Mouse (Mus musculus) adrenal gland, adult 8-10 months (tissue): ENCODE measurements around the gene Hmgn2. TPM values are rescaled to one million over a fixed set of nuclear protein-coding genes. Genes with fewer than 3 reads are reported as not detected.
"Not testable (repeated sequence)": the region's sequence is repeated elsewhere in the genome, so short reads cannot be mapped to it uniquely, and the experiment has no call there.

Experiments
- DNase-seq: peaks from one replicate; pipeline ENCODE4 v3.0.0; 2022
- total RNA-seq, 4 experiments: library from RNA; stranded (reverse); gene quantifications; 2 replicates each; pipeline ENCODE4 v1.2.4; 2022

Hmgn2 gene
- 100 to 1,000 TPM; 127 to 139 (median 136) TPM for total RNA-seq

DNA sequence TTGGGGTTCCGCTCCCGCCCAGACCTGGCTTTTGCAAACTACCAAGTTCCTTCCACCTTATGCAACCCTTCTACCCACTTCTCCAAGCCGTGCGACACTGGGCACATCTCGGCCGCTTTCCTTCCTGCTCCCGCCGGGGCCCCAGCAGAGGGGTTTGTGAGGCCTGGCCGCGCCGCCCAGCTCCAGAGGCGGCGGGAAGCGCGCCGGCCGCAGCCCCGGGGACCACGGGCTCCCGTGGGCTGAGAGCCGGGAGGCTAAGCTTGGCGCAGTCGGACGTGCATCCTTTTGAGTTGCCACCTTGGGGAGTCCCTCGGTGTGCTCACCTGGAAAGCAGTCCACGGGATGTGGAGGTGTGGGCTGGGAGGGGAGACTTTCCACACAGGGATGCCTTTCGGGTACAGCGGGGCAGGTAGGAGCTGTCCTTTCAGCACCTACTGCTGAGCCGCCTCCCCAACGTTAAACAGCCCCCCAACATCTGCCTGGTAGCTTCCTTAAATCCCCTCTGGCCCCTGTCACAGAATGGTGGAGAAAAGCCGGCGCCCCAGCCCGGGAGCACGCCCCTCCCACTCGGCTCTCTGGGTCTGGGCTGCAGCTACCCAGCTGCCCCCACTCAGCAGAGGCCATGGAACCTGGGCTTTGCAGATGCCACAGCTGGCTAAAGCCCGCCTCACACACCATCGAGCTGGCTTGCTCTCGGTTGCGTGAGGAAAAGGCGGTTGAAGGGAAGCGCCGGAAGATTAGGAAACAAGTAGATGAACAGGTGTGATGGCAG, at the start of gene Hmgn2:
Gene Hmgn2 (minus strand): TSS at position 501 of the 772 bp plus-strand sequence.
- DNase-seq = peak; percentile 39

DNA sequence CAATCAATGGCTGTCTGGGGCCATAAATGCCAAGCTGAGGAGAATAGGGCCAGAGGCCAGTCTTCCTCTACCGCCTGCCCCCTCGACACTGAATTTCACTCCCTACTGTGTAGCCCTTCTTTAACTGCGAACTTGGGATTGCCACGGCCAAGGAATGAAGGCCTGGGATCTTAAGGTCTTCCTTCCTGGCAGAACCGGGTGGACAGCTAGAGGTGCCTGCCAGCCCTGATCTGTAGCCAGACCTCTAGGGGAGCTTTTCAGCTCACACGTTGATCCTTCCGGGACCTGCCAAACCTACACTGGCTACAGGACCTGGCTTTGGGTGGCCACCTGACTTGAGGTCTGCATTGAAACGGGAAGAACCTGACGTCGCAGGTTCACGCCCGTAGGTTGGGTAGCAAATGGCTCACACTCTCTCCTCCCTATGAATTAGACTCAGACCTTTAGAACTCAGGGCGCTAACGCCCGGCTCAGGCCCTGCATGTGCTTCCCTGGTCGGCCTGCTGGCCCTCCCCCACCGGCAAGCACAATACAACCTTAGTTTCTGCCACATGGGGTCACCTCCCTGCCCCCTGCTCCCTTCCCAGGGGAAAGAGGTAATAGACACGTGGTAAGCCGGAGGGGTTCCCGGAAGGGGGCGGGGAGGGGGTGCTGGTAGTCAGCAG, 48.9 kb upstream of the Hmgn2 start:
- no peak for DNase-seq

DNA sequence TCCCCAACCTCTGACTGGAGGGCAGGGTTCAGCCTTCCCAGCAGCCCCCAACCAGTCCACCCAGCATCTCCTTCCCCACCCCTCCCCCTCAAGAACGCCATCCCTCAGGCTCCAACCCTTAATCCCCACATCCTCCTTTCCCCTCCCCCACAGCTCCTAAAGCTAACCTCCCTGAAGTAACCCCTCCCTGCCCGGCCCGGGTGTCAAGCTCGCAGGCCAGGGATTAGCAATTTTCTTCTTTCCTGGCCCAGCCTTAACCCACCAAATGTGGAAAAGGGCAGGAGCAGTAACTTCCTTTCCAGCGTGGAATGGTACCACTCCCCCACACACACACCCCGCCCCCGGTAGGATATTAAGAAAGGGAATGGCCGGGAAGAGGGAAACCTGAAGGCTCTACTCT, 48.3 kb upstream of the Hmgn2 start:
- no peak for DNase-seq

DNA sequence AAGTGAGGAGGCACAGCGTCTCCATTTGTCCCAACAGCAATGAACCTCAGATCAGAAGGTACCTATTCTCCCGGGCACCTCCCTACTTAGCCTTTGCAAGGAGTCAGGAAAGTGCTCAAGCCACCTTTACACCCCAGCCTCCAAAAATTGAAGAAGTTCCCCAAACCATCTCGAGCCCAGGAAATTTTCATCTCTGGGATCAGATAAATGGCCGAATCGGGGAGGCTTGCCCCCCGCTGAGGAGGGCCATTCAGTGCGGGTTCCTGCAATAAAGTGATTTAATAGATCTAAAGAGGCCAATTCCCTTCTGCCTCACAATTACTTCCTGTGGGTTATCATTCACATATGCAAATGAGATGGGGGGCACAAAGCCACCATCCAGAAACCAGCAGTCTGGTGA, 47.8 kb upstream of the Hmgn2 start:
- no peak for DNase-seq

DNA sequence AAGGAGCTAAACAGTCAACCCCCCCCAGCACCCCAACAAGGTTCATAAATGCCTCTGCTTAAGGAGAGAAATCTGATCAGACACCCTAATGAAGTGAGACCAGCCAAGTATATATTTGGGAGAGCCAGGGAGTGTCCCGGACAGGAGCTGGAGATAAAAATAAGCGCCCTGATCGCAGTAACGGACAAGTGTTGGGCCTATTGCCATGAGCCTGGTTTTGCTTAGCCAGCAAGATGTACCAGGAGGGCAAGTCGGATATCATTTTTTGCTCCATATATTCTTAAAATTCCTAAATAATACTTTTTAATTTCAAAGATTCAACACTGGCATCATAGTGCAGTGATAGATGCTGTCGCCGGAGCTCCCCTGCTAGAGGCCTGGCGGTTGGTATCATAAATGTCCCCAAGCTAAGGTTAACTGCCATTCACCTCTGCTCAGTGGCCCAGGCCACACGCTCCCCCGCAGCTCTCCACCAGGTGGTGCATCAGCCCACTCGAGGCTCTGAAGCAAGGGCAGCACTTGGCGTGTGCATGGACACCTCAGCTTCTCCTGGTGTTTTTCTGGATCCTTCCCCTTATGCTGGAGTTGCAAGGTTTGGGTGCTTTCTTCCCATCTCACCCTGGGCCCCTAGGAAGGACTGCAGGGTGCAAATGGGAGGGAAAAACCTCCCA, 44.5 kb upstream of the Hmgn2 start:
- DNase-seq = no peak

DNA sequence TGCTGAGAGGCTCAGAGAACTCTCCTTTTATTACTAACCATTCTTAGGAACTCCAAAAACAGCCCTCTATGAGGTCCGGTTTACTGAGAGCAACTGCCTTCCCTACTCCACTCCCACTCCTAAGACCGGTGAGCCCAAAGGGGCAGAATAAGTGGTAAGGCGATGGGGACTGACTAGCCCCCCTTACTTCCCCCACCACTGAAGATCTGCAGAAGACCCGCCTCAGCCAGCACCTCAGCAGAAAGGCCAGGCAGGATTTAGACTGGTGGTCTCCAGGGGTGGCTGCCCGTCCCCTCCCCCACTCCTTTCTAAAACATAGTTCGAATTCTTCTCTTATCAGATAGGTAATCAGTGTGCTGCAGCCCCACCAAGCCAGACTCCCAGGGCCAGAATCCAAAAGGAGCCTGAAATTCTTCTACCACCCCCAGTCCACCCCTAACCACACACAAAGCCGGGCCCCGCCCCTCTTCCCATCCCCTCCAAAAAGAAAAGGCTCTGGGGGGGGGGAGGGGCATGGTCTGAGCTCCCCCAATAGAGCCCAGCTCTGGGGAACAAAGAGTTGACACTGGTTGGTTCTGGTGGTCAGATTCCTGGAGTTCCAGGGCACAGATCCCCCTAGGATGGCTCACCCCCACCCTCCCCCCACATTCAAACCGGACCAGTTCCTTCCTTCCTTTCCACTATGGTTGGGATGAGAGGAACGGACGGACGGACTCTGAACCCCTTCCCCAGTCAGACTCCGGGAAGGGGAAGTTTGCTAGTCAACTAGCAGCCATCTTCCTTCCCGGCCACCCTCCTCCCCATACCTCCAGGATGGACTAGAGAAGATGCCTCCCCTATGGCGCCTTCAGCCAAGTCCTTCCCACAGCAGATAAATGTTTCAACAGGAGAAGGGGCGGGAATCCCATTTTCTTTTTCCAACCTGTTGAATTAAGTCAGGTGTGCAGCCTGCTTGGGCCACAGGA, 43.3 kb upstream of the Hmgn2 start:
- no peak for DNase-seq

DNA sequence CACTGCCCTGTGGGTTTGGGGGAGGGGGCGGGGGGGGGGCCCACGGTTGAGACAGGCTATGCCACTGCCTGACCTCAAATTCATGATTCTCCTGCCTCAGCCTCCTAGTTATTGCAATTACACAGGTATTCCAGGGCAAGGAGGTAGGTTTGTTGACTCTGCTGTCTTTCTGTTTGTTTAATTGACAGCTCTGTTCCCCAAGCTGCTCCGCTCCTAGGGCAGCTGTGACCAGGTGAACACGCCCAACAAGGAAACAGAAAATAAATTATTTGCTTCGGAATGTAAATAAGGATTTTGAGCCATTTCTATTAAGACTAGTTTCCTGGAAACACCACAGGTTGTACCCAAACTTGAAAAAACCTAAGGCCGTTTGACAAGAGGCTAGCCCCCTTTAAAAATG, 41.3 kb upstream of the Hmgn2 start:
- DNase-seq = no peak

DNA sequence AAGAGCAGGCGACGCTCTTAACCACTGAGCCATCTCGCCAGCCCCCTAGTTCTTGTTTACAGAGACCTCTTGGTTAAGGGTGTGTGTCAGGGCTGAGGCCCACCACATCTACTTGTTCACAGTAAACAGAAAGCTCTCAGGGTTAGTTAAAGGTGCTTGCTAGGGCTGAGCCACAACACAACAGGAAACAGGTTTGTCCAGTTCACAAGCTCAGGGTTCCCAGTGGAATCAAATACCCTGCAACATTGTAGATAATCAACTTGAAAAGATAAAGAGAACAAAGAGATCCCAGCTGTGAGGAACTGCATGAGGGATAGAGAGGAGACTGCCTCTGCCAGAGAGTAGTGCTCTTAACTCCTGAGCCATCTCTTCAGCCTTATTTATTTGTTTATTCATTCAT, 38.4 kb upstream of the Hmgn2 start:
- DNase-seq = no peak

DNA sequence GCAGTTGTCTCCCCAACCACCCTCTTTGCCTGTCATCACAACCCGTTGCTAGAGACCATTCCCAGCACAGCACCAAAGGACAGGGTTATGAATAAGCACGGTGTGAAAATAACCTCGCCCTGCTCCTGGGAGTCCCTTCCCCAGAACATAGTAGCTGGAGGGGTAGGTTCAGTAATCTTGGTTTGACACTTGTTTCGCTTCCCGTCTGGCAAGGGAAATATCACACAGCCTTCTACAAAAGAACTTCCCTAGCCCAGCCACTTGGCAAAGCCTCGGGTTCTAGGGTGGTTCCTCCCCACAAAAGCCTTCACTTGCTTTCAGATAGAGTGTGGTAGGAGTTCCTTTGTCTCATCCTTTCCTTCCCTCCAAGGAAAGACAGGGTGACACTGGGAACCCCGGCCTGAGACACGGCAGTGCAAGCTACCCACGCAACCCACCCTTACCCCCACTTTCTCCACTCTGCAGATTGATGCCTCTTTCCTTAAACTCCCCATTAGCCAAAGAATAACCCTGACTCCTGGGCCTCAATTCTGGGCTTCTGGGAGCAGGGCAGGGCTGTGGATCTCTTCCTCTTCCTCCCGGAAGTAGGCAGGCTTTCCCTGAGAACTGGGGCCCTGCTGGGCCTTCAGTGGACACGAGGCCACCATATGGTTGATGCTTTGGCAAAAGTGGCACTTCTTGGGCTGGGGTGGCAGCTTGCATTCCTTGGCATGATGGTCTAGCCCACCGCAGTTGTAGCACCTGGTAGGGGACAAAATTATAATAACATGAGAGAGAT, 37.3 kb upstream of the Hmgn2 start:
- DNase-seq = no peak

DNA sequence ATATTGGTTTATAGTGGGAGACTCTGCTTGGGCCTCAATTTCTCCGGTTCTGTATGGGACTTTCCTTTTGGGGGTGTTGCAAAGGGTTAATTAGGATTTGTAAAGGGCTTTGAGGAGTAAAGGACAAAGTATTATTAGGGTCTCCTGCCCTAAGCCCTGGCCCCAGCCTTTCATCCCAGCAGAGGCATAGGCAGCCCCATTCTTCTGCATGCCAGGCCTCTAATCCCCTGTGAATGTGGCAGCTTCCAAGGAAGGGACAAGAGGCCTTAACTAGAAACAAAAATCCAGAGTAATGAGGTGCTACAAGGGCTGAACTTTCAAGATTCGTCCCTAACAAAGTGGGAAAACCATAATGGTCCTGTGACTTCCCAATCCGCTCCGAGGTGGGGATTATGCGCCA, 34.5 kb upstream of the Hmgn2 start:
- no peak for DNase-seq

DNA sequence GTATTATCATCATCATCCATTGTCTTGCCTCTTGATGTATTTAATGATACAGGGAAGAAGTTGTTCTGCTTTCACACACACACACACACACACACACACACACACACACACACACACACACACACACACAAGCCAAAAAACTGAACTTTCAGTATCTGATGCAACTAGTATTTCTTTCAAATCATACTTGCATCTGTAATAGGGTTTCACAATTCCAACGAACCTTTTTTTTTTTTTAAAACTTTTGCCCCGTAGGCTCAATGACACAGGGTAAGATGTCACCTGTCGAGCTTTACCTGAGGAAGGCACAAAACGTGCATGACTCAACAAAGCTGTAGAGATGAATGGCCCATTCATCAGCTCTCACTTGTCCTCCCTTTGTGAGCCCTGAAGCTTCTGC, 33.8 kb upstream of the Hmgn2 start:
- no peak for DNase-seq

DNA sequence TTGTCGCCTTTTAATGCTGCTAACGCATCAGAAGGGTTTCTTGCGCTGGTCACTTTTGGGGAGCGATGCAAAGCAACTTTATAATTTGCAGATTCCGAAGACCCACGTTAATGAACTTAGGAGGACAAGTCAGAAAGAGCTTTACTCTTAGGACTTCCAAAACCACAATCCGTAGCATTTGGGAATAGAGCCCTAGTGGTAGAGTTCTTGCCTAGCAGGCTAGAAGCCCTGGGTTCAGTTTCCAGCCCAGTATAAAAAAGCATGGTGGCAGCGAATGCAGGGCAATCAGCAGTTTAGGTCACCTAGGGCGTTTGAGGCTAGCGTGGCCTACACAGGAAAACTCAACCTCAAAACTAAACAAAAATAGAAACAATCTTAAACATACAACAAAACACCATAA, 33.3 kb upstream of the Hmgn2 start:
- DNase-seq = no peak

DNA sequence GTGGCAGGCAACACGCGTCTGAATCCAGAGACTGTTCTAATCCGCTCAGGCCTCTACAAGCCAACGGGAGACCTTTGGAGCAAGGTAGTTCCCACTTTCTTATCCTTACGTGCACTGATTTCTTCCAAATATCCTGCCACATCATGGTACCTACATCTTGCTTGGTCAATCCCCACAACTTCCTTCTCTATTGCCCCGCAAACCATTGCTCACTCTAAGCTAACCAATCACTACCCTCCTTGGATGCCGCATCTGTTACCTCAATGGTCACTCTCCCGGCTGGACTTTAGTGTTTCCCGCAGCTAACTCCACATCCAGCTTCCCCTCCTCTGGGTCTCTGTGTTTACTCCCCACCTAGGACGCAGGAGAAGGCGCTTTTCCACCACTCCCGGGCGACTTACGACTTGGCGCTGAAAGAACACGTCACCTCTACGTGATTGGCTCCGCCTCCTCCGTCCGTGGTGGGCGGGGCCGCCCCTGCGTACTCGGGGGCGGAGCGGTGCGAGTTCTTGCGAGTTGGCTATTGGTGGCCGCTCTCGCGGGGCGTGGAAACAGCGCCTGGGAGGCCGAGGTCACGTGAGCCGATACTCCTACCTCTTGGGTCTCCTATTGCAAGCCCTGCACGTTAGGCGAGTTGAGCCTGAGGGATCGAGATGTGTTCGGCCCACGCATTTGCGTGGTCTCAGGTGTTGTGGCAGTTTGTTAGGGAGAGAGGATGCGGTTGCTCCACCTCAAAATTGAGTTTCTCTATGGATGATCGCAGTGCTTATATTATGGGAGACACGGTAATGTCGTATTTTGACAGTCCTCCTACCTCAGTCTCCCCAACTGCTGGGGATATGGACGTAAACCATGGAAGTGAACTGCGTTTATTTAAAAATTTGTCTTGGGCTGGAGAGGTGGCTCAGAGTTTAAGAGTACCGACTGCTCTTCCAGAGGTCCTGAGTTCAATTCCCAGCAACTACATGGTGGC, 32.3 kb upstream of the Hmgn2 start, which contains the start of gene Dhdds:
Gene Dhdds (minus strand): TSS at position 453 of the 973 bp plus-strand sequence.
- DNase-seq = peak; percentile 93

DNA sequence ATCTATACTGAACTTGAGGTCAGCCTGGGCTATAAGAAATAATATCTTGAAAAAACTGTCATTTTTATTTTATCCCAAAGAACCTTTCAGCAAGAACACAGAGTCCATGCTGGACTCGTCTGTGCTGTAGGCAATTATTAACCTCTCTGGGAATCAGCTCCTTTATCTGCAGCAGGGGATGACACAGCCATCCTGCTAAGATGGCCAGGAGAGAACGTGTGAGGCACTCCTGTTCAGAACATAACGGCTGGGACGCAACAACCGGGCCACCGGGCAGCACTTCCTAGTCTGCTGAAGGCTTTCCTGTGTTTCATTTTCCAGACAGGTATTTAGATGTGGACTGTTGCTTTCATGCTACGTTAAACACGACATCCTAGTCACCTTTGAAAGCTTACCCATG, 26.2 kb upstream of the Hmgn2 start:
- DNase-seq = no peak

DNA sequence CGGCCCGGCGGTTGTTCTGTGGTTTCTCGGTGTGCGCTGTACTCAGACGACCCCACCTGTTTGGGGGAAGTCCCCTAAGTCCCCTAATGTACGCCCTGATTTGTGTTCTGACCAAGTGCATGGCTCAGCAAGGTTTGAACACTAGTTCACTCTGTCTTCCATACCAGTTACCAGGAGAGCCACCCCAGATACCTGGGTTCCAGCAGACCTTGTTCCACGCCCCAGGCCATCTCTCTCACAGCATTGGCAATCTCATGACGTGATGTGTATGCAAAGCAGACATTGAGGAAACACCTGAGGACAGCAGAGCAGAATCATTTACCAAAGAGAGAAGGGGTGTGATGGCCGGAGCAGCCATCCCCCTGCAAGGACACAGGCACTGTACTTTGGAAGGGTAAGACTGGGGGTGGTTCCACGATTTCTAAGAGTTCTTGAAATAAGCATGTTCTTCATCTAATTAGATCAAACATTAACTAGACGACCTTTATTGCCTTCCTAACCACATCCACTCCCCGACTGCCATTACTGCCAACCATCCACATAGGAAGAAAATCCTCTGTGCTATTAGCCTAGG, 22.7 kb upstream of the Hmgn2 start:
- no peak for DNase-seq

DNA sequence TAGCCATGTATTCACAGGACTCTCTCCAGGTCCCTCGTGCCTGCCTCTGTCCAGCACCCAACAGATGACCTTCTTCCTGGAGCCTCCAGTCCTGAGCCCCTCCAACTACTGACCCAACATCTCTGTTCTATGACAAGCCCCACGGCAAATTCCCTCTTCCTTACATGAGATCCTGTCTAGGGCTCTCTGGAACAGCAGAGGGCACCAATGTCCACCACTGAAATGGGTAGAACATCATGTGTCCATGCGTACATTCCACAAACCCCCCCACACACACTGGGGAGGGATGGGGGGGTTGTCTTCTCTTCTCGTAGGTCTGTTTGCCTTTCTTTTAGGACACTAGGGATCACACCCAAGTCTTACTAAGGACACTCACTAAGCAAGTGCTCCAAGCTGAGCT, 21.6 kb upstream of the Hmgn2 start:
- no peak for DNase-seq

DNA sequence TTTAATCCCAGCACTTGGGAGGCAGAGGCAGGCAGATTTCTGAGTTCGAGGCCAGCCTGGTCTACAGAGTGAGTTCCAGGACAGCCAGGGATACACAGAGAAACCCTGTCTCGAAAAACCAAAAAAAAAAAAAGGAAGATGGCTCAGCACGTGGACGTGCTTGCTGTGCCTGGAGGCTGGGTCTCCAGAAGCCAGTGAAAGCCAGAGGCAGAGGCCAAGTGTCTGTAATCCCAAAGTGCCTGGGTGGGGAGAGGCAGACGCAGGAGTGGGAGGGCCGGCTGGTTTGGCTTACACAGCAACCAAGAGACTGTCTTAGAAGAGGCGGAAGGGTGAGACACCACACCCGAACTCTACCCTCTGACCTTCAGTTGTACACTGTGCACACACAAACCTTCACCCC, 19.8 kb upstream of the Hmgn2 start:
- DNase-seq = not testable (repeated sequence)

DNA sequence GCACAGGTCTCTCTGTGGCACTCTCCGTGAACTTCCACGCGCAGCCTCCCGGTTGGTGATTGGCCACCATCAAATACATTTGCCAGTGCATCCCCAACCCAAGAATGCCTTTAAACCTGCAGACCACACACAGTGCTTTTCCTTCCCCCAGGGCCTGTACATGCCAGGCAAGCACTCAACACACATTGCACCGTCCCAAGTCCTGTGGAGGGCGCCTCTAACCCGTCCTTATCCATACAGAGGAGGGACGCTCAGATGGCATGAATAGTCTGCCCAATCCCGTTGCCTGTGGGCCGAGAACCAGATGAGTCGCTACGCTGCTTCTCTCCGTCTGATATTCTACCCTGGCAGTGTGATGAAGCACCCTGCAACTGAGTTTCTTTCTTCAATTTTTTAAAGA, 14.5 kb upstream of the Hmgn2 start:
- no peak for DNase-seq

DNA sequence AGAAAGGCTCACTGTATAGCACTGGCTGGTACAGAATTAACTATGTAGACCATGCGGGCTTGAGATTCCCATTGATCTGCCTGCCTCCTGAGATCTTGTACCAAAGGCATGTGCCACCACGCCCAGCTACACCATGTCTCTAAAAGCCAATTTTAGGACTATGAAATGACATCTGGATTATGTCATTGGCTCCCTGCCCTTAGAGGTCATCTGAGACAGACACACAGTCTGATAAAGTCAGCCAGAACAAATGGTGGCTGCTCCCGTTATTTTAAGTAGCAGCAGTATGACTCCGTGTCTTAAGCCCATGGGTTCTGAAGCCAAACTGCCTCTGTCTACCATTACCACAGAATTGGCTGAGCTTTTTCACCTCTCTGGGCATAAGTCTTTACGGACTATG, 12.0 kb upstream of the Hmgn2 start:
- DNase-seq = no peak
